Mouse (Mus musculus): ENCODE measurements around the gene Wwox.

GRCm38 (mm10) chr8:114831595-114831994 lies 392.1 kb downstream of the Wwox start:
- TF ChIP-seq POLR2A (IDR thresholded peaks at IDR 0.05; ENCODE audit: borderline replicate concordance, control insufficient read depth, low read depth, low read length) (no peak), CTCF (IDR thresholded peaks at IDR 0.05; ENCODE audit: control insufficient read depth, insufficient read depth, low read length) (no peak)
